Mouse (Mus musculus): ENCODE results near the gene Hsd17b14.

GRCm38 (mm10) chr7:45530643-45531042, 24.1 kb upstream of the Hsd17b14 start:
- no peak for TF ChIP-seq CTCF (conservative IDR thresholded peaks at IDR 0.05; ENCODE audit: low read length)
- TF ChIP-seq NANOG (IDR thresholded peaks at IDR 0.05; ENCODE audit: borderline replicate concordance, low read length): no peak
